Mouse (Mus musculus): Measurements from ENCODE around the gene Btbd16. TPM values are rescaled to one million over a fixed set of nuclear protein-coding genes. Genes with fewer than 3 reads are reported as not detected.

Gene Btbd16
- total RNA-seq, 2 experiments from 2014 or later: 0.37 to 0.60 TPM

DNA sequence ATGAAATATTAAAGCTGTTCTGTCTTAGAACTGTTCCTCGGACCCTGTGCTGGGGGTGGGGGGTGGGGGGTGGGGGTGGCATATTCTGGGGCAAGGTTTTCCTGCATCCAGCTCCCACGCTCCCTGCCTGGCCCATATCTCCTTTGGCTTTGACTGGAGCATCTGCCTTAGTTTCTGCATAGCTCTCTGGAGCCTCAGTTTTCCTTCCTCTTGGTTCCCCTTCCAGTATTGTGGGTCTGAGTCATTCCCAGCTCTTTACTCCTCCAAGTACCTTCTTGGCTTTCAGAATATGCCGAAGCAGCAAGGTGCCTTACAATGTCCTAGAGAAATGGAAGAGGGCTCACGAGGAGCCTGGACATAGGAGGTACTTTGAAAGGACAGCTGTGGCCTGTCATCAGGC, 36.4 kb downstream of the Btbd16 start:
- no peak for DNase-seq (ENCODE audit: low spot score in 2 of 2)

DNA sequence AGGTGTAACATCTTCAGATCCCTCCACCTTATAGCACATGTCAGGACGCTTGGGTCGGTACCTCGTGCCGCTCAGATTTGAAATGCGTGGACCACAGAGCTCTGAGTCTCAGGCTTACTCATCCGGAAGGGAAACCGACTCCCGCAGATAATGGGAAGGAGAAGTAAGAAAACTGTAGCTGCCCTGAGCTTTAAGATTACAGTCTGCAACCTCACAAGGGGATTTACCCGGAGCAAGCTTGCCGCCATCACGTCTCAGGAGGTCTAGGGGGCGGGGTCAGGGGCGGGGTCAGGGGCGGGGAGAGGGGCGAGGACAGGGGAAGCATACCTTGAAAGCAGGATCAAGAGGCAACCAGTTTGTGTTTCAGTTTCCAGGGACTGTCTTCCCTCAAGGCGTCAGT, 38.5 kb downstream of the Btbd16 start:
- DNase-seq (ENCODE audit: low spot score in 2 of 2): no peak

DNA sequence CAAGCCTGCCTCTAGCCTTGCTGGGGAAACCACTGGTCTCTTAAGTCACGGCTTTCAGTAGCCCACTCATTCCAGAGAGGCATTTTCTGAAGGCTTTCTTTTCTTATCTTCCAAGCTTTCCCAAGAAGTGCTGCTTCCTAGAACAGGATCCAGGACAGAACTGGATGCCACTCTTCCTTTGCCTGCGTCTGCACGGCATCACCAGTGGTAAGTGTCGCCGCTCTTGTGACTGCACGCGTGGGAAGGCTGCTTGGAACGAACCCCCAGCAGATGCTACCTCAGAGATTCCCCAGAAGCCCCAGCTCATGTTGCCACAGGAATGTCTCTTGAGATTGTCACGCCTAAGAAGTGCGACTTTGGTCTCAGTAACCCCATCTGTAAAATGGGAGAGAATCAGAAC, 41.7 kb downstream of the Btbd16 start:
- DNase-seq (ENCODE audit: low spot score in 2 of 2): no peak

DNA sequence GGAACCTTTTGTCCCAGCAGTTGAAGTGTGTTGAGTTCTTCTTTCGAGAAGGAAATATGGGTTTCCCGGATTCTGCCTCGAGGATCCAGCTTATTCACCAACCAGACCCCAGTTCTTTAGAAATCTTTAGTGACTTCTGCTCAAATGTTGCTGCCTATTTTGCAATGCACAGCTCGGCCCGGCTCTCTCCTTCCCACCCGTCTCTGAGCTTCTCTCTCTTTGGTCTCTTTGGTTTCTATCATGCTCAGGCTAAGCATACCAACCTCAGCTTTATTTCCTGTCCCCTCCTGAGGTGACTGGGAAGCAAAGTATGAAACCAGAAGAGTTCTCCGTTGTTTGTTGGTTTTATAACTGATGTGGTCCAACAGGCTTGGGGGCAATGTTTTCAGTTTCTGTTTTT, 42.4 kb downstream of the Btbd16 start:
- no peak for DNase-seq (ENCODE audit: low spot score in 2 of 2)

DNA sequence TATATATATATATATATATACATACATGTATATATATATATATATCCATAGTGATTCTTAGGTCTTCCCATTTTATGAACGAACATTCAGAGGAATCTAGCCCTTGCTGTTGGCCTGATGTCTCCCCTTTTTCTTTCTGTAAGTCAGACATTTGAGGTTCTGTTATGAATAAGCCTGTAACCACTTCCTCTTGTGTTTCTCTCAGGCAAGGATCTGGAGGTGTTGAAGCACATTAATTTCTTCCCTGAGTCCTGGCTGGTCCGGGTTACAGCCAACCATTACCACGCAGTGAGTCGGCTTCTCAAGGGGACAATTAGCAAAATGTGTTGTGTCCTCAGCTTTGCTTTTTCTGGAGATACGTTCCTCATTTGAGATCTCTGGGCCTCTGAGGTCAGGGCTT, 44.9 kb downstream of the Btbd16 start:
- DNase-seq (ENCODE audit: low spot score in 2 of 2): no peak

DNA sequence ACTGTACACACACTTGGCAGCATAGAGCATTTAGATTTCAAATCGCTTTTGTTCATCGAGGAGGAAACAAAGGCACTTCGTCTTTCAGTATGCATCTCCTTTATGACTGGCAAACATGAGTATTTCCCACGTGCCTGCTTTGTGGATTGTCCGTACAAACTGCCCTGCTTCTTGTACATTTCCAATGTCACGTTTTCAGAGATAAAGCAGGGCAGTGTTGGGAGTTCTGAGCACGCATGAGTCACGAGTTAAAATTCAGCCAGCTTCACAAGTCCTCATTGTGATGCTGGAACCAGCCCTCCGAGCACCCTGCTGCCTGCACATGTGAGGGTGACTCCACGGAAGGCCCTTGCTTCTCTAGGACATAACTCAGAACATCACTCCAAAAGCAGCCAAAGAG, 45.8 kb downstream of the Btbd16 start:
- DNase-seq (ENCODE audit: low spot score in 2 of 2): no peak

DNA sequence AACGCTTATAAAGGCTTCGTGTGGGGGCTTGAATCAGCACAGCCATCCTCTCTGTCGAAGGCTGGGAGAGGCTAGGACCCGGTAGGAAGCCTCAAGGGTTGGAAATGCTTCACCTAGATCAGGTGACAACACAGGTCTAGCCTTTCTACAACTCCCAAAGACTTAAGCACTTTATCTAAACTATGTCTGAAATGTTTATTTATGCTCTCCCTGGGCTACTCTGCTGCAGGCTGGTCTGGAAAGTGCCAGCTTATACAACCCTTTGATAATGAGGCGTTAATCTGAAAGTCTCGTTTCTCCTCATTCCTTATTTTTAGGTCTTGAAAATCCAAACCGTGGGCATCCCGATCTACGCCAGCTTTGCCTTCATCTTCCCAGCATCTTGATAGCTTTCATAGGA, 50.1 kb downstream of the Btbd16 start:
- no peak for DNase-seq (ENCODE audit: low spot score in 2 of 2)

DNA sequence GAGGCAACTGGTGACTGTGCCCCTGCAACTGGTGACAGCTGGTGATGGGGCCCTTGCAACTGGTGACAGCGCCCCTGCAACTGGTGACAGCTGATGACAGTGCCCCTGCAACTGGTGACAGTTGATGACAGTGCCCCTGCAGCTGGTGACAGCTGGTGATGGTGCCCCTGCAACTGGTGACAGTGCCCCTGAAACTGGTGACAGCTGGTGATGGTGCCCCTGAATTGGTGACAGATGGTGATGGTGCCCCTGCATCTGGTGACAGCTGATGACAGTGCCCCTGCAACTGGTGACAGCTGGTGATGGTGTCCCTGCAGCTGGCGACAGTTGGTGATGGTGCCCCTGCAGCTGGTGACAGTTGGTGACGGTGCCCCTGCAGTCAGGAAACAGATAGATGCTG, 52.5 kb downstream of the Btbd16 start:
- no peak for DNase-seq (ENCODE audit: low spot score in 2 of 2)

DNA sequence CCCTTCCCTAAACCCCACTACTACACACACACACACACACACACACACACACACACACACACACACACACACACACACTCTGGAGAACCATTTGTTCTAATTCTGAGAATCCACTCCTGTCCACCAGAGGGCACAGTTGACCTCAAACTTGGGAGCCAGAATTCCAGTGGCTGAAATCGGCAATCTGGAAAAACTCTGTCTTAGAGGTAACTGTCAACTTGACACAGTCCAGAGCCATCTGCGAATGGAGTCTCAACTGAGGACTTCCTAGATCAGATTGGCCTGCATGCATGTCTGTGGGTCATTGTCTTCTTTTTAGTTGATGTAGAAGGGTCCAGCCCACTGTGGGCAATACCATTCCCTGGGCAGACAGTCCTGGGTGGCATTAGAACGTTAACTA, 53.6 kb downstream of the Btbd16 start:
- peak; percentile 46 to 51 for DNase-seq (ENCODE audit: low spot score in 2 of 2)

DNA sequence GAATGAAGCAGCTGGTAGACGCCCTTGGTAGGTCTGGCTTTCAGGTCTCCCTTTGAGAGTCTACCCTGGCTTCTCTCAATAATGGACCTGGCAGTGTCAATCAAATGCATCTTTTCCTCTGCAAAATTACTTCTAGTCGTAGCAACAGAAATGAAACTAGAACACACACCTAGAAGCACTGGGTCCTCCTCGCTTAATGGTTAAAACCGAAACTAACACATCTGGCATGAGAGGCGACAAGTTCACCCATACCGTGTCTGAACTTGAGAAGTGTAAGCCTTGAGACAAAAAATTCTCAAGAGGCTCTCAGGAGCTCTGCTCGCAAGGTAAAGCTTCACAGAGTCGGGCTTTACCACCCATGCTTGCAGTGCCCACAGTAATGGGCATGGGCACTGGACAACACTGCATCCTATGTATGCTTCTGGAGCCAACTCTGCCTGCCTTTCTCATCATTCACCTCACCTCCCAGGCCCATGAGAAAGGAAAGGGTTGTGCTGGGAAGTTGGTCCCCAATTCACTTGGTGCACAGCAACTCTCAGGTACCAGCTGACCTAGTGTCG, 54.1 kb downstream of the Btbd16 start:
- no peak for DNase-seq (ENCODE audit: low spot score in 2 of 2)

DNA sequence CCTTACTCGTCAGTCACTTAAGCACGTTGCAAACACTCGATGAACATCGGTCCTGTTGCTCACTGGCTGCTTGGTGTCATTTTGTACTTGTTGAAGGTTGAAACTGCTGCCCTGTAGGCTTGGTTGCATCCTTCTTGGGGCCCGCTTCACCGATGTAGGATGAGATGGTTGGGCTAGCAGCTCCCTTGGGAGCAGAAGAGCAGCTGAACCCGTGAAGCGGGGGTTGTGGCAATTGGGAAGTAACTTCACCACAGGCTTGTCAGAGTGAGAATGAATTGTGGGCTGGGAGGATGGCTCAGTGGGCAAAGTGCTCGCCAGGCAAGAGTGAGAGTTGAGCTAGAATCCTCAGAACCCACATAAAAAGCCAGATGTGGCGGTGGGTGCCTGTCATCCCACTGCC, 54.6 kb downstream of the Btbd16 start:
- no peak for DNase-seq (ENCODE audit: low spot score in 2 of 2)

DNA sequence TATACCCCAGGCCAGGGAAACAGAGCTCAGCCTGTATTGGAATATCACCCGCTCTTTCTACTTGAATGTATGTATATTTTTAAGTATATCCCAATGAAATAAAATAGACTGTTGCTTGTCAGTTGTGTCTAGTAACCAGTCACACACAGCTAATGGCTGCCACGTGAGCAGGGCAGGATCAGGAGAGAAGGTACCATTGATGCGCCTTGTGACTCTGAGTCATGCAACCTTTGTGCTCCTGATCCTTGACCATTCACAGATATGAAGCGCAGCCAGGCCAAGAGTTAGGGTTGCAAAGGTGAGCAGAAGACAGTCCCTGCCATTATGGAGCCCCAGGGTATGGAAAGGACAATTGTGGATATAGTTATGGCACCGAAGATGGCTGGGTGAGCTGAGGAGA, 57.7 kb downstream of the Btbd16 start:
- no peak for DNase-seq (ENCODE audit: low spot score in 2 of 2)

DNA sequence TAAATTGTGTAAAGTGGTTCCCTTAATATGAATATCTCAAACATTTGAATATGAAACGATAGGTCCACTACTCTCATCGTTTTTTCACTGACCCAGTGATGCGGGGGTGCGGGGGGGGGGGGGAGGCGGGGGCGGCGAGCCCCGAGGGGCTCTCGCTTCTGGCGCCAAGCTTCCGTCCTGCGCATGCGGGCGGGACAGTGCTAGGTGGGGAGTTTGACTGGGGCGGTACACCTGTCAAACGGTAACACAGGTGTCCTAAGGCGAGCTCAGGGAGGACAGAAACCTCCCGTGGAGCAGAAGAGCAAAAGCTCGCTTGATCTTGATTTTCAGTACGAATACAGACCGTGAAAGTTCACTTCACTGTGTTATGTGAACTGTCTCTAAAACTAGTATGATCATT, 60.4 kb downstream of the Btbd16 start:
- DNase-seq (ENCODE audit: low spot score in 2 of 2): no peak

DNA sequence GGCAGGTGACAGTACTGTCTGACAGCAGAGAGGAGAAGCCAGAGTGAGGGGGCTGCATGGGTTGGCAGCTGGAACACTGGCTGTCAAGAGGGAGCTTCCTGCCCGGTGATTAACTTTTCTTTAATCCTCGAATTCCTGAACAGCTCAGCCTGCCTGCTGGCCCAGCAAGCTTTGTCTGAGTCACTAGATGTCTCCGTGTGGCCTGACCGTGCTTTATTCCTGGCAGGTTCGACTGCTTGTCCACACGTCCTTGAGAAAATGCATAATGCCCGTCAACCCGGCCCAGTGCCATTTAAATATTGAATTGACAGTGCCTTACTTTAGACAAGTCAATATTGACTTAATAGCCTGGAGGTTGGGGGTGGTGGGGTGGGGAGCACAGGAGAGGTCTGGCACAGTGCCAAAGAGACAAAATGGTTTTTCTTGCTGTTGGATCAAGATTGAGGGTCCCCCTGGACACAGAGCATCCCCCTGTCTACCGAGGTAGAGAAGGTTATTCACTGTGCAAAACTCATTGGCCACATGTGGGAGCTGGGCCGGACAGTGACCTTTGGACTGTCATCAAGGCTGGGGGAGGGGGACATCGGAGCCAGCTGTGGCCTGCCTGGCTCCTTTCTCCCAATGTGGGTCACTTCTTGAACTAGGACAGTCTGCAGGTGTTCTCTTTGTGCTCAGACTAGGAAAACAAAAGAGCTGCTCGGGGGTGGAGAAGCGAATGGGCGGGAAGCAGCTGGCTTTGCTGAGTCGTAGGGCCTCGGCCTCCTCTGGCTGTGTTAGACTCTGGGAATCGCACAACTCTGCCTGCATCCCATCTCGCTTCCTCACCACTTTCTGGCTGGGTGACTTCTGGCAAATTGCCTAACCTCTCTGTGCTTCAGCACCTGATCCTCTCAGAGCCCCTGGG, 61.3 kb downstream of the Btbd16 start:
- no peak for DNase-seq (ENCODE audit: low spot score in 2 of 2)

DNA sequence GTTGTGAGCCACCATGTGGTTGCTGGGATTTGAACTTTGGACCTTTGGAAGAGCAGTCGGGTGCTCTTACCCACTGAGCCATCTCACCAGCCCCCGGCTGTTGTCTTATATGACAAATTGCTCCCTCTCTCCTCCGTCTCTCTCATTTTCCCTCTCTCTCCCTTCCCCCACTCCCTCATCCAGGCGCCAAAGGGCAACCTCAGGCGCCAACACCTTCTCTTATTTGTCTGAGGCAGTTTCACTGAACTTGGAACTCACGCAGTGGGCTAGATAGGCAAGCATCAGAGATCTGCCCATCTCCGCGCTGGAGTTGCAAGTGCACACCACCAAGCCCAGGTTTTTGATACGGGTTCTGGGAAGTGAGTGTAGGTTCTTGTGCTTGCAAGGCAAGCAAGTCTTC, 62.2 kb downstream of the Btbd16 start:
- DNase-seq (ENCODE audit: low spot score in 2 of 2): no peak

DNA sequence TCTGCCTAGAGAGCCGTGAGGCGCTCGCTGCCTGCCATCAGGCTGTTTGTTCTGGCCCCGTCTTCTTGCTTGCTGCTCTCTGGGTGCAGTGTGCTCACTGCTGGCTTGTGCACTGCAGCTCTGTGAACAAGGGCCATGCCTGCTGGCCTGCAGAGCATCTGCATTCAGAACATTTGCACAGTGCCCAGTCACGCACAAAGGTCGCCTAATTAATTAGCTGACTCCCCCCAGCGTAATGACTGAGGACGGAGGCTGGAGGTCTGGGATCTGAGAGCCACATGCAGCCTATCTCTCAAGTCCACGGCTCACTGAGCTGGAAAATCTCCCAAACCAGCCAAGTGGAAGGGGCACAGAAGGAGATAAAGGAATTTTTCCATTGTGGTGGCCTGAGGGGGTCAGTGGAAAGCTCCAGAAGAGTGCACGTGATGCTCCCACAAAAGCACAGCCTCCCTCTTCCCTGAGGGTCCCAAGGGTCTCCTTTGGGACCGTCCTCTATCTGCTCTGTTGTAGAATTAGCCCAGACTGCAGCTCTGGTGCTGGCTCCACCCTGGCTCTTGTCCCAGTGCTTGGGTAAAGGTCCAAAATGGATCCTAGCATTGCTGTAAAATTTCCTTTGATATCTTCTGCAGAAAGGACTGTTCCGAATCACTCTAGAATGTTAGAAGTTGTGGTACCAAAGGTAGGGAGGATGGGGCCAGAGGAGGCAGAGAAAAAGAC, 64.2 kb downstream of the Btbd16 start:
- DNase-seq (ENCODE audit: low spot score in 2 of 2): peak; percentile 33 to 34

DNA sequence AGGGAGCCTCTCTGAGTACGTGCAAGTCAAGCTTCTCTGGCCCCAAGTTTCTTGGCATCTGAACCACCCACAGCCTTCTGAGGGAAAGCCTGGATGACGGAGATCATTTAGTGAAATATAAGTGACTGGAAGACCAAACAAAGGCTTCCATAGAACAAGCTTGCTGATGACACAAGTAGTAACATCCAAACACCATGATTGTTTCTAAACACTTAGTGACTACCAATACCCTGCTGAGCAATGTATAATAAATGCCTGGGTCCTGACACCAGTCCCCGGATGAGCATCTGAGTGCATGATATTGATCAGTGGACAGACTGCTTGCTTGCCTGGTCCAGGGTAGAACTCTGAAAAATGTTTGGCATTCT, 64.8 kb downstream of the Btbd16 start:
- DNase-seq (ENCODE audit: low spot score in 2 of 2): no peak

DNA sequence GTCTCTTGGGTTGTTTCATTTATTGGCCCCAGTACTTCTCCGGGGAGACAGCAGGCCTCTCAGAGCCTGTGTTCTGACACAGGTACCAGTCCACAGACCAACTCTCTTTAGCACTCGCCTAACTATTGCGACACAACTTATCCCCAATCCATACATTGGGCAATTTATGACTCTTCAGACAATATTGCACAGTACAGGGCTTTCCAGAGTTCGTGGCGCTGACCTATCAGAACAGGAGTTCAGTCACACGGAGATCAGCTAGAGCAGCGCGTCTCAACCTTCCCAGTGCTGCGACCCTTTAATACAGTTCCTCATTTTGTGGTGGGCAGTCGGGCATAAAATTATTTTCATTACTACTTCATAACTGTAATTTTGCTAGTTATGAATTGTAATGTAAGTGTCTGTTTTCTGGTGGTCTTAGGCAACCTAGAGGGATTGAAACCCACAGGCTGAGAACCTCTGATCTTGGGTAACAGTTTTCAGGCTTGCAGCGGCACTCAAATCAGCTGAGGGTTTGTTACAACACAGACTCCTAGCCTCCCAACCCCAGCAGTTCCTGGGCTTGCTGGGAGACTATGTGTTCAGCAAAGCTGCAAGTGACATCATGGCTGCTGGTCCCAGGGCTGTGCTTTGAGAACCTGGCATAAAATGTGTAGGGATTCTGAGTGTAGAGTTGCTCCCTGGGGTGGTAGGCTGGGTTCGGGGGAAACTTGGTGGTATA, 65.7 kb downstream of the Btbd16 start:
- DNase-seq (ENCODE audit: low spot score in 2 of 2): no peak

DNA sequence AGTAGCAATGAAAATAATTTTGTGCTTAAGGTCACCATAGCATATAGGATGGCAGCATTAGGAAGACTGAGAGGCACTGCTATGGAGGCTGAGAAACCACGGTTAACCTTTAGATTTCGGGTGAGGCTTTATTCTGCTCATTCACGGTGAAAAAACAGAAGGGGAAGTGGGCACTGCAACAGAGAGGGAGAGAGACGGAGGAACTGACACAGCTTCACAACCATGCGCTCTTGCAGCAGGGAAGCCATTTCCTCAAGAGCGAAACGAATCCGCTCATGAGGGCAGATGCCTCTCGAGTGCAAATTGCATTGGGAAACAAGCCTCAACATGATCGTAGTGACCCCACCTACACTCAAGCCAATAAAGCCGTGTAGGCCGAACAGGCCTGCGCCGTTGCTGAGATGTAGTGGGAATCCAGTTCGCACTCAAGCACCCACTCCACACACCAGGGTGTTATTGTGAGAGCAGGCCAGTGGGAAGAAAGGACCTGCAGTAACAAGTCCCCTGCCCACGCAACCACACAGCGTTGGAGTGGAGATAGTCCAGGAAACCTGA, 73.4 kb downstream of the Btbd16 start:
- DNase-seq (ENCODE audit: low spot score in 2 of 2): no peak

DNA sequence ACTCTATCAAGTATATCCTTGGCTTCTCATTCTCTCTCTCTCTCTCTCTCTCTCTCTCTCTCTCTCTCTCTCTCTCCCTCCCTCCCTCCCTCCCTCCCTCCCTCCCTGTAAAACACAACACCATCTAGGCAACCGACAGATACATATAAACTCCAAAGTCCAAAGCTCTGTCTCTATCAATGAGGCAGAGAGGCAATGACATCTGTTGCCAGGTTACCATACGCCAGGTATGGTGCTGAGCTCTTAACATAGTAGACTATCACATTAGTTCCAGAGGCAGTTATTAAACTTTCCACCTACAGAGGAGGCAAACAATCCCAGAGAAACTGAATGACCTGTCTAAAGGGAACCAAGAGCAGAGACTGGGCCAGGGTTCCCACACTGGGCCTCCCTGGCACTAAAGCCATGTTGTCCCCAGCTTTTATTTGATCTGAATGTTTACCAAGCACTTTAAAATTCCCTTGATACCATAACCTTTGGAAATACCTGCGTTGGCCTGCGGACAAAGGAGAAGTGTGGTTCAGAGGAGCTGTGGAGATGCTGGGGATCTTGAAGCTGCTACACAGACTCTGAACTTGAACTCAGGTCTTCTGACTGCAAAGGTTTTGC, 80.9 kb downstream of the Btbd16 start:
- DNase-seq (ENCODE audit: low spot score in 2 of 2): no peak

DNA sequence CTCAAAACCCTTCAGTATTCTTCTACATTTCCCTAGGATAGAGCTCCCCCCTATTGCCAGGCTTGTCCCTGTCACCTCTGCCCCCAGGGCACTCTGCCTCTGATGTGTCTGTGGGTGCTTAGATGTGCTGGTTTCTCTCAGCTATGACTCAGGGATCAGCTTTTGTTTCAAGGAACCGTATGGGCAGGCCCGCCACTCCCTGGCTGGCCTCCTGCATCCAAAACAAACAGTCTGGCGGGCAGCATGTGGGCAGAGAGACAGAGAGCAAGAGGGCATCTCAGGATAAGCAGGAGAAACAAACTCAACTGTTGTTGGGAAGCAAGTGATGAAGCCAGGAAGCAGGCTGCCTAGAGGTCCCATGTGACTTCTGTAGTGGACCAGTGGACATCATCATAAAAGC, 81.8 kb downstream of the Btbd16 start:
- DNase-seq (ENCODE audit: low spot score in 2 of 2): no peak
